Mouse (Mus musculus) left cerebral cortex, adult 2 months (tissue): ENCODE measurements around the gene Nadsyn1. TPM values are rescaled to one million over a fixed set of nuclear protein-coding genes. Genes with fewer than 3 reads are reported as not detected.

Experiments
- DNase-seq, 2 experiments: peaks; one replicate each; pipeline ENCODE4 v3.0.0; 2021 to 2022; ENCODE audit warnings: low spot score in 2 of 2, mixed read lengths in 1 of 2; ENCODE audit errors: extremely low spot score in 1 of 2
- H3K27ac ChIP-seq: fragments of 200-600 bp; 2 replicates; pipeline ENCODE4 v1.8.1; 2022
- H3K4me3 ChIP-seq: fragments of 200-600 bp; 2 replicates; pipeline ENCODE4 v1.8.1; 2022
- CTCF ChIP-seq: fragments of 200-600 bp; IDR thresholded peaks from 2 replicates; pipeline ENCODE4 v1.8.1; 2022; ENCODE audit warnings: antibody characterized with exemption, mild to moderate bottlenecking, moderate library complexity
- intact Hi-C: fragments of 180-260 bp; cut with DNase I; formaldehyde crosslinking; loops from one replicate; pipeline ENCODE4 v1.15.1; 2025
- microRNA-seq, 2 experiments: library from miRNA; unstranded; fragments of <30 nt; microRNA quantifications; one replicate each; pipeline ENCODE4 v1.2.0; 2021
- total RNA-seq, 2 experiments: library from RNA; stranded (reverse); gene quantifications; 2 replicates each; pipeline ENCODE4 v1.2.3; 2021

The Nadsyn1 gene
- total RNA-seq, 2 experiments from 2014 or later = 6.4 to 7.1 TPM

DNA sequence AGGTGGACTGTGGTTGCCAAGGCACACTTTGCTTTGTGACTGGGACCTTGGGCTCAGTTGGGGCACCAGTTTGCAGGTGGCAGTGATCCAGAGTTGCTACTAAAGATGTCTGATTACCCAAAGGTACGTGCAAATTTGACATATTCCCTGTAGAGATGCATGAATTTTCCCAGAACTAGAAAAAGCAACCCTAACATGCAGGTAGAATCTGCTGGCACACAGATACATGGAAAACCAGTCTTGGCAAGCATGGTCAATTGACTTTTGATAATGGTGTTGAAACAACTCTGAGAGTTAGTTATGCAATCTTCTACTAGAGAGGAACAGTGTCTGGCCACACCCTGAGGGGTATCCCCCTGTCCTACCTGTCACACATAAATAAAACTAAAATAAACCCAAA, 71.3 kb downstream of the Nadsyn1 start:
- intact Hi-C loops = no loop called here
- Histone ChIP-seq H3K27ac (no peak overlapping the region), H3K4me3 (no peak overlapping the region)
- TF ChIP-seq CTCF = no peak
- no peak for DNase-seq

DNA sequence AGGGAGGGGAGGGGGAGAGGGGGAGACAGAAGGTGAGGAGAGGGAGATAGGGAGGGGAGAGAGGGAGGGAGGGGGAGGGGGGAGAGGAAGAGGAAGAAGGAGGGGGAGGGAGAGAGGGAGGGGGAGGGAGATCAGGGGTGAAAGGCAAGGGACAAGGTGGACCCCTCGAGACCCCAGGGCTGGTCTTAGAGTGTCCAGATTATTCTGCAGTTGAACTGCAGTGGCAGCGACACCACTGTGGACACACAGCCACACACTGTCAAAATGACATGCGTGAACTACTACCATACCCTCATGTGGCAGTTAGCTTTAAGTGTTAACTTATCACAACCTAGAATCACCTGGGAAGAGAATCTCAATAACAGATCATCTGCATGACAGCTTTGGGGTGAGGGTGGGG, 73.6 kb downstream of the Nadsyn1 start:
- no peak for DNase-seq
- no peak overlapping the region for H3K4me3 ChIP-seq
- intact Hi-C loops = loop anchor here (5.0 kb wide), 1 partner anchor 597 kb away; no protein-coding TSS in a partner anchor
- TF ChIP-seq CTCF = no peak
- no peak overlapping the region for H3K27ac ChIP-seq

DNA sequence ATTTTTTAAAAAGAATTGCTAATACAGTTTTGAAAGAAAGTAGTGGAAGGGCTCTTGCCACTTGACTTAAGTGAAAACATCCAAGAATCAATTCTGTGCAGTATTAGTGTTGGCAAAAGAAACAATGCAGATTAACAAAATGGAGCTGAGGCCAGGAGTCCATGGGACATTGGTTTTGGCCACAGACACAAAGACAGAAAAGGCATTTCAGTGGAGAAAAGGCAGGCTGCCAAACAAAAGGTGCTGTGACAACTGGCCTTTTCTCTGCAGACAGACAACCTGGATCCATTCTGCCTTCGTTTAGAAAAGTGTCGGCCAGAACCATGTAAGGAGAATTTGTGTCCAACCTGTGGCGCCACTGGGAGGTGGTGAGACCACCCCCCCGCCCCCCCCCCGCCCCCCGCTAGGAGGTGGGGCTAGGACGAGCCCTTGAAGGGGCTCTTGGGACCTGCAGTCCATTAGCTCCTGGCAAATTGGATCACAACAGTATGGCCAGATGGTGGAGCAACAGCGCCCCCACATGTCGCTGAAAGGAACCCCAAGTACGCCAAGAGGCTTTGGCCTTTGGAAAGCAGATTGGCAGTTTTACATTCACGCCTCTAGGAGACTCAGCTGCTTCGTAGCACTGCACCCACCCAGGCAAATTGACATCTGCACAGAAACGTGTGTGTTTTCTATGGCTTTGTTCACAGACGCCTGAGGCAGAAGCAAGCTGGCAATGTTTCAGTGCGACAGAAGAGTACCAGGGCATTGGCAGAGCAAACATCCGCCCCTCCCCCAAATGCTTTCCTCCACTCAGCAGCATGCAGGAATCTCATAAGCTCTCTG, 74.4 kb downstream of the Nadsyn1 start:
- Histone ChIP-seq H3K27ac (no peak overlapping the region), H3K4me3 (peak overlapping the region; percentile 19)
- intact Hi-C loops = loop anchor here (1.0 to 5.0 kb wide), 2 partner anchors 42 to 596 kb away; no protein-coding TSS in a partner anchor
- peak; percentile 84 for TF ChIP-seq CTCF
- DNase-seq = peak; percentile 85 to 91

Small RNA genes lying within 50 kb of the gene (microRNA-seq; reads per million reads assigned to microRNA genes)
- gene Gm22064 = 0 reads per million in 2 experiments

Other genes with a start within 250 kb of the Nadsyn1 start
- 10 to 100 TPM; 59.5 to 68.2 TPM for gene Cars, start 222.8 kb downstream of the Nadsyn1 start, total RNA-seq
- gene Tnfrsf26, start 194.1 kb downstream of the Nadsyn1 start, total RNA-seq = not detected
- 1 to 10 TPM; 1.5 to 1.9 TPM for gene Tnfrsf22, start 173.2 kb downstream of the Nadsyn1 start, total RNA-seq
- gene Tnfrsf23, start 137.0 kb downstream of the Nadsyn1 start, total RNA-seq = 1 to 10 TPM; 1.2 to 2.3 TPM
- 10 to 100 TPM; 37.6 to 40.9 TPM for gene Osbpl5, start 65.9 kb downstream of the Nadsyn1 start, total RNA-seq
- not detected for gene Mrgprg, start 55.9 kb downstream of the Nadsyn1 start, total RNA-seq
- gene Mrgpre, start 38.3 kb downstream of the Nadsyn1 start, total RNA-seq = 1 to 10 TPM; 5.5 to 7.0 TPM
- gene Dhcr7, start 296 bp upstream of the Nadsyn1 start, total RNA-seq = 10 to 100 TPM; 31.6 to 36.1 TPM
- not detected for gene Gm498, start 44.0 kb upstream of the Nadsyn1 start, total RNA-seq
- gene Shank2, start 179.1 kb upstream of the Nadsyn1 start, total RNA-seq = 100 to 1,000 TPM; 163 to 170 TPM